ENCODE assay signal across 8 mouse cellular contexts in the genomic region with DNA sequence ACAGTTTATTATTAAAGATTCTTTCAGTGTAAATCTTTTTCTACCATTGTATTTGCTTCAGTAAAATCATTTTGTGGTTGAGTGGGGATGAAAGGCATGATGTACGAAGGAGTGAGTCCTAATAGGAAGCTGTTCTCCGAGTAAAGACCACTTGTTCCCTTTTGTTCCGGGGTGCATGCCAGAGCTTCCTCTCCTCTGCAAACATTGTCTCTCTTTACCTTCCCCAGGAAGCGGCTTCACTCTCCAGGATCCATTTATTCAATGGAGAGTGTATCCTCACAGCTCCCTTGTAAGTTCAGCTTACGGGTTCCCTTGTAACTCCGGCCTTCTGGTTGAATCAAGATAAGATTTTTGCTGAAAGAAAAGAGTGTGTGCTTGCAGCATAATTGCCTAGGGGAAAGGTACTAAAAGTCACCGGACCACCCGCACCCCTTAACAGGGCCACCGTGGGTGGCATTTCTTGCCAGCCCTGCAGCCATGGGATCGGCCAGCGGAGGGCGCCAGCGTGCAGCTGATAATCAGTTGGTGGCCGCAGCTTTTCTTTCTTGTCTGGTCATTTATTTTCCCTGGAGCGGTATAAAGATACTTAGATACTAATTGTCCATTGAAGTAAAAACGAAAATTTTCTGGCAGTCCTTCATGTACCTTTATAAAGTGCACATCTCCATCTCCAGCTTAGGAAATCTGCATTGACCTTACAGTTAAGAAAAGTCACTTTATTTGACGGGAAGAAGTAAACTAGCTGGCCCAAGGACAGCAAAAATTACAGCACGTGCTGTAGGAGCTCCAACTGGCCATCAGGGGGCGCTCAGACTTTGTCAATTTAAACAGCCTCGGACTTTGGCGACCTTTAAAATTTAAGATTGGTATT. TPM values are rescaled to one million over a fixed set of nuclear protein-coding genes. Genes with fewer than 3 reads are reported as not detected.
A peak's percentile ranks its signal among the peaks of the same experiment; 100 is the strongest.
DNase-seq lines count a peak whose midpoint lies in the region; ATAC-seq and TF ChIP-seq lines count a peak whose summit lies in the region.

No protein-coding gene starts in this region.

- peaks cover 3% of the 10 kb centered on the region for H3K4me1 ChIP-seq in hindbrain, embryonic 16.5 days (ENCODE audit: control insufficient read depth, insufficient read depth, low read depth, low read length)

- peaks cover 8% of the 10 kb centered on the region for H3K27me3 ChIP-seq in hindbrain, embryonic 16.5 days (replicated peaks; ENCODE audit: control insufficient read depth, insufficient read depth, low read length)

- peak overlapping the region; percentile 73 for H3K4me2 ChIP-seq in hindbrain, embryonic 16.5 days (ENCODE audit: low read length)

- intact Hi-C loops in gastrocnemius, adult 2 months (cut with DNase I) = loop anchor here (1.0 to 10.0 kb wide), 2 partner anchors 218 to 324 kb away; no protein-coding TSS in a partner anchor

- no peaks in the 10 kb centered on the region for H3K9me3 ChIP-seq in hindbrain, embryonic 16.5 days (ENCODE audit: control insufficient read depth, low read length)

- DNase-seq in WW6 (ENCODE audit: low read depth, low spot score) = peak; percentile 33
- peak; percentile 92 to 96 for DNase-seq in cerebellum, postnatal 4 days (ENCODE audit: low spot score in 2 of 2)
- peak; percentile 84 for DNase-seq in gastrocnemius, adult 2 months
- peak; percentile 64 for DNase-seq in left cerebral cortex, adult 11 months (ENCODE audit: low spot score)
- peak; percentile 90 for DNase-seq in lung, postnatal 36 days
- DNase-seq in retina, postnatal 1 day = peak; percentile 90
- DNase-seq in thymus, postnatal 4 days = peak; percentile 85

- no peaks in the 10 kb centered on the region for H3K36me3 ChIP-seq in hindbrain, embryonic 16.5 days (ENCODE audit: control insufficient read depth, insufficient read depth, low read length)

- under 1% methylated on average over 21 of the region's 21 CpGs for WGBS in hindbrain, embryonic 16.5 days

- H3K9ac ChIP-seq in hindbrain, embryonic 16.5 days (ENCODE audit: low read depth, low read length) = peak overlapping the region; percentile 37; the same call in 1 of the 2 replicates

- H3K27ac ChIP-seq in gastrocnemius, adult 2 months = peak overlapping the region; percentile 2; the same call in 1 of the 2 replicates
- peak overlapping the region; percentile 81 for H3K27ac ChIP-seq in hindbrain, embryonic 16.5 days (ENCODE audit: low read depth, low read length)

- TF ChIP-seq CTCF in gastrocnemius, adult 2 months (IDR thresholded peaks at IDR 0.05) = peak; percentile 70

- H3K4me3 ChIP-seq in gastrocnemius, adult 2 months = peak overlapping the region; percentile 58
- H3K4me3 ChIP-seq in hindbrain, embryonic 16.5 days (ENCODE audit: low read length) = peak overlapping the region; percentile 32

- ATAC-seq in hindbrain, embryonic 16.5 days = peak; percentile 85

RNA-seq across cellular contexts. Expression of gene Xrn2, which starts 53.6 kb away (rescaled TPM):
- total RNA-seq in gastrocnemius, adult 2 months (2021) = 10 to 100 TPM; 13.0 to 14.1 TPM
- 58.5 and 67.4 TPM in 2 replicates for polyA plus RNA-seq in hindbrain, embryonic 16.5 days (2015; fragmentation: Nextera tagmentation; extraction: Ambion mirVana)

Comparison
In these comparisons a context has a peak if more than half of its experiments do, and no peak if none do; other contexts are left out.
1. Peak in every context shown above with its lines: DNase-seq, ATAC-seq, H3K4me3 ChIP-seq and H3K27ac ChIP-seq.
2. DNase-seq: peak in every context shown above with its lines; median percentile 94 in cerebellum, postnatal 4 days; 90 in lung, postnatal 36 days; 90 in retina, postnatal 1 day; 85 in thymus, postnatal 4 days; 84 in gastrocnemius, adult 2 months; 64 in left cerebral cortex, adult 11 months; 33 in WW6.